Comparison of ENCODE assay signal across 23 mouse cellular contexts in genomic region chr19:26778199-26778598, GRCm38 (mm10).
A peak's percentile ranks its signal among the peaks of the same experiment; 100 is the strongest.
DNase-seq lines count a peak whose midpoint lies in the region; ATAC-seq and TF ChIP-seq lines count a peak whose summit lies in the region.
"Had no signal": no experiment of that assay in that cellular context is flagged by ENCODE, and none has a peak within 500 bp of the region (broad histone marks: within the 10 kb centered on the region; RNA-seq: fewer than 3 reads in every experiment).

No protein-coding gene starts in this region.

- WGBS in liver, adult 2 months: 30% methylated on average over 5 of the region's 5 CpGs
- 70% methylated on average over 5 of the region's 5 CpGs for WGBS in intestine, embryonic 15.5 days
- 61% methylated on average over 5 of the region's 5 CpGs for WGBS in intestine, embryonic 16.5 days
- 45% methylated on average over 5 of the region's 5 CpGs for WGBS in large intestine, adult 2 months
- 93% methylated on average over 5 of the region's 5 CpGs for WGBS in lung, postnatal 0 days

- no peak for TF ChIP-seq EP300 in lung, postnatal 0 days (IDR thresholded peaks at IDR 0.05)

- peak; percentile 82 for DNase-seq in liver, adult 2 months (ENCODE audit: extremely low read depth, low read depth, low spot score)
- no peak for DNase-seq in liver
- peak; percentile 3 for DNase-seq in large intestine, adult 2 months (ENCODE audit: low read depth, low spot score)
- DNase-seq in lung, postnatal 0 days (ENCODE audit: low spot score): no peak
- no peak for DNase-seq in retina, postnatal 1 day
- DNase-seq: adrenal gland, adult 2 months; adrenal gland, postnatal 10 days; adrenal gland, postnatal 25 days; cerebellum, adult 11 months; cerebellum, adult 18-20 months; cerebellum, adult 8-10 months; cerebellum, adult 9-11 months; cerebellum, postnatal 14 days; cerebellum, postnatal 36 days; embryo, embryonic 11 days had no signal

- no peaks in the 10 kb centered on the region; the same call in 1 of the 2 replicates for H3K4me1 ChIP-seq in liver, adult 2 months (ENCODE audit: control insufficient read depth, insufficient read depth, low read length)
- no peaks in the 10 kb centered on the region for H3K4me1 ChIP-seq in intestine, embryonic 15.5 days (replicated peaks)
- H3K4me1 ChIP-seq in intestine, embryonic 16.5 days (ENCODE audit: control insufficient read depth, insufficient read depth, low read length): no peaks in the 10 kb centered on the region
- no peaks in the 10 kb centered on the region for H3K4me1 ChIP-seq in lung, postnatal 0 days (ENCODE audit: insufficient read depth, low read depth, low read length)
- H3K4me1 ChIP-seq: embryonic facial prominence, embryonic 13.5 days; embryonic facial prominence, embryonic 15.5 days; forebrain, embryonic 10.5 days; forebrain, embryonic 12.5 days had no signal

- no peaks in the 10 kb centered on the region for H3K9me3 ChIP-seq in intestine, embryonic 15.5 days
- no peaks in the 10 kb centered on the region for H3K9me3 ChIP-seq in intestine, embryonic 16.5 days (ENCODE audit: control insufficient read depth, low read length)
- H3K9me3 ChIP-seq in lung, postnatal 0 days (ENCODE audit: low read length): no peaks in the 10 kb centered on the region
- H3K9me3 ChIP-seq: embryonic facial prominence, embryonic 13.5 days; embryonic facial prominence, embryonic 15.5 days; forebrain, embryonic 12.5 days had no signal

- no peaks in the 10 kb centered on the region for H3K27me3 ChIP-seq in liver, adult 2 months (ENCODE audit: control insufficient read depth, insufficient read depth, low read length)
- H3K27me3 ChIP-seq in intestine, embryonic 15.5 days (replicated peaks): no peaks in the 10 kb centered on the region
- no peaks in the 10 kb centered on the region for H3K27me3 ChIP-seq in intestine, embryonic 16.5 days (replicated peaks; ENCODE audit: control insufficient read depth, insufficient read depth, low read length)
- H3K27me3 ChIP-seq in lung, postnatal 0 days (replicated peaks; ENCODE audit: insufficient read depth, low read length): no peaks in the 10 kb centered on the region
- H3K27me3 ChIP-seq: embryonic facial prominence, embryonic 13.5 days; embryonic facial prominence, embryonic 15.5 days; forebrain, embryonic 12.5 days had no signal

- H3K36me3 ChIP-seq in liver, adult 2 months (ENCODE audit: control insufficient read depth, insufficient read depth, low read length): peaks cover 51% of the 10 kb centered on the region
- no peaks in the 10 kb centered on the region for H3K36me3 ChIP-seq in intestine, embryonic 15.5 days
- 0 out of 2 replicates have a peak, but pooled peaks cover 3% of the 10 kb centered on the region for H3K36me3 ChIP-seq in intestine, embryonic 16.5 days (ENCODE audit: control insufficient read depth, insufficient read depth, low read length)
- H3K36me3 ChIP-seq in lung, postnatal 0 days (ENCODE audit: insufficient read depth, low read length): peaks cover 34% of the 10 kb centered on the region

- H3K4me3 ChIP-seq in liver, adult 2 months (ENCODE audit: insufficient read depth, low read depth, low read length): no peak overlapping the region
- no peak overlapping the region for H3K4me3 ChIP-seq in intestine, embryonic 15.5 days (replicated peaks)
- H3K4me3 ChIP-seq in intestine, embryonic 16.5 days (ENCODE audit: low read length): no peak overlapping the region
- H3K4me3 ChIP-seq in lung, postnatal 0 days (ENCODE audit: low read depth, low read length): no peak overlapping the region
- H3K4me3 ChIP-seq: embryonic facial prominence, embryonic 13.5 days; embryonic facial prominence, embryonic 15.5 days; erythroblast, embryonic 14.5 days; forebrain, embryonic 10.5 days; forebrain, embryonic 12.5 days had no signal

- no peak overlapping the region for H3K9ac ChIP-seq in liver, adult 2 months (ENCODE audit: low read depth, low read length)
- H3K9ac ChIP-seq in intestine, embryonic 15.5 days: no peak overlapping the region
- H3K9ac ChIP-seq in intestine, embryonic 16.5 days (ENCODE audit: low read depth, low read length): no peak overlapping the region
- no peak overlapping the region for H3K9ac ChIP-seq in lung, postnatal 0 days (replicated peaks; ENCODE audit: low read depth)
- H3K9ac ChIP-seq: embryonic facial prominence, embryonic 13.5 days; embryonic facial prominence, embryonic 15.5 days; forebrain, embryonic 12.5 days had no signal

- H3K79me2 ChIP-seq in liver, adult 2 months (ENCODE audit: control insufficient read depth, insufficient read depth, low read length): no peaks in the 10 kb centered on the region

- no peak overlapping the region for H3K27ac ChIP-seq in liver, adult 2 months (replicated peaks; ENCODE audit: insufficient read depth, low read depth, low read length)
- no peak overlapping the region for H3K27ac ChIP-seq in intestine, embryonic 15.5 days
- H3K27ac ChIP-seq in intestine, embryonic 16.5 days (ENCODE audit: low read length): no peak overlapping the region
- H3K27ac ChIP-seq in lung, postnatal 0 days (ENCODE audit: low read length): no peak overlapping the region
- H3K27ac ChIP-seq: embryonic facial prominence, embryonic 13.5 days; embryonic facial prominence, embryonic 15.5 days; forebrain, embryonic 10.5 days; forebrain, embryonic 12.5 days had no signal

- peak; percentile 89 for ATAC-seq in intestine, embryonic 15.5 days
- ATAC-seq in intestine, embryonic 16.5 days: peak; percentile 92
- ATAC-seq in lung, postnatal 0 days: no peak
- ATAC-seq: forebrain, embryonic 14.5 days had no signal

- TF ChIP-seq CTCF in liver, adult 2 months (IDR thresholded peaks at IDR 0.05; ENCODE audit: low read depth, low read length): no peak
- no peak for TF ChIP-seq CTCF in lung, postnatal 0 days (IDR thresholded peaks at IDR 0.05)

- TF ChIP-seq POLR2A in liver, adult 2 months (IDR thresholded peaks at IDR 0.05; ENCODE audit: extremely low read depth, insufficient read depth, low read length): no peak

- H3K4me2 ChIP-seq in intestine, embryonic 15.5 days (replicated peaks): no peak overlapping the region
- H3K4me2 ChIP-seq in intestine, embryonic 16.5 days (ENCODE audit: low read depth, low read length): no peak overlapping the region
- no peak overlapping the region for H3K4me2 ChIP-seq in lung, postnatal 0 days (replicated peaks; ENCODE audit: low read depth, low read length)
- H3K4me2 ChIP-seq: embryonic facial prominence, embryonic 13.5 days; embryonic facial prominence, embryonic 15.5 days; forebrain, embryonic 12.5 days had no signal

Comparison
In these comparisons a context has a peak if more than half of its experiments do, and no peak if none do; other contexts are left out.
1. DNase-seq: peak in liver, adult 2 months (single experiment) and large intestine, adult 2 months (single experiment); none in liver (single experiment), lung, postnatal 0 days (single experiment) and retina, postnatal 1 day (single experiment).